In genomic region chr15:98930998-98931397, GRCm38 (mm10) we compare ENCODE assay signal across 18 mouse cellular contexts. TPM values are rescaled to one million over a fixed set of nuclear protein-coding genes. Genes with fewer than 3 reads are reported as not detected.
DNase-seq lines count a peak whose midpoint lies in the region; ATAC-seq and TF ChIP-seq lines count a peak whose summit lies in the region.
"Had no signal": no experiment of that assay in that cellular context is flagged by ENCODE, and none has a peak within 500 bp of the region (broad histone marks: within the 10 kb centered on the region; RNA-seq: fewer than 3 reads in every experiment).

No protein-coding gene starts in this region.

- 62% methylated on average over 3 of the region's 3 CpGs for WGBS in forebrain, embryonic 13.5 days
- 57% methylated on average over 3 of the region's 3 CpGs for WGBS in forebrain, postnatal 0 days
- 81% methylated on average over 3 of the region's 3 CpGs for WGBS in liver, embryonic 11.5 days
- 85% methylated on average over 3 of the region's 3 CpGs for WGBS in embryonic facial prominence, embryonic 10.5 days
- WGBS in lung, postnatal 0 days = 48% methylated on average over 3 of the region's 3 CpGs

- 0 out of 2 replicates have a peak, but pooled peaks have one; percentile 49 for TF ChIP-seq EP300 in lung, postnatal 0 days (IDR thresholded peaks at IDR 0.05)

- H3K4me2 ChIP-seq in forebrain, embryonic 13.5 days = peak overlapping the region; percentile 17; the same call in 1 of the 2 replicates
- no peak overlapping the region for H3K4me2 ChIP-seq in forebrain, postnatal 0 days (ENCODE audit: low read depth)
- peak overlapping the region; percentile 3; the same call in 1 of the 2 replicates for H3K4me2 ChIP-seq in liver, embryonic 11.5 days
- no peak overlapping the region for H3K4me2 ChIP-seq in lung, postnatal 0 days (replicated peaks; ENCODE audit: low read depth, low read length)

- peak overlapping the region; percentile 21; the same call in 1 of the 2 replicates for H3K9ac ChIP-seq in forebrain, embryonic 13.5 days
- H3K9ac ChIP-seq in forebrain, postnatal 0 days = no peak overlapping the region
- no peak overlapping the region for H3K9ac ChIP-seq in liver, embryonic 11.5 days (ENCODE audit: low read depth, low read length)
- no peak overlapping the region for H3K9ac ChIP-seq in lung, postnatal 0 days (replicated peaks; ENCODE audit: low read depth)

- peaks cover 14% of the 10 kb centered on the region for H3K36me3 ChIP-seq in forebrain, embryonic 13.5 days (ENCODE audit: poor library complexity, severe bottlenecking)
- 0 out of 2 replicates have a peak, but pooled peaks cover 4% of the 10 kb centered on the region for H3K36me3 ChIP-seq in forebrain, postnatal 0 days (ENCODE audit: insufficient read depth)
- H3K36me3 ChIP-seq in liver, embryonic 11.5 days (ENCODE audit: control insufficient read depth, insufficient read depth, low read length) = peaks cover 2% of the 10 kb centered on the region; the same call in 1 of the 2 replicates
- peaks cover 26% of the 10 kb centered on the region for H3K36me3 ChIP-seq in embryonic facial prominence, embryonic 10.5 days (replicated peaks)
- no peaks in the 10 kb centered on the region for H3K36me3 ChIP-seq in lung, postnatal 0 days (ENCODE audit: insufficient read depth, low read length)

- no peaks in the 10 kb centered on the region for H3K27me3 ChIP-seq in forebrain, embryonic 13.5 days
- no peaks in the 10 kb centered on the region for H3K27me3 ChIP-seq in forebrain, postnatal 0 days (ENCODE audit: insufficient read depth, low read length)
- H3K27me3 ChIP-seq in liver, embryonic 11.5 days (replicated peaks; ENCODE audit: control insufficient read depth, insufficient read depth, low read length) = no peaks in the 10 kb centered on the region
- no peaks in the 10 kb centered on the region for H3K27me3 ChIP-seq in embryonic facial prominence, embryonic 10.5 days (replicated peaks; ENCODE audit: low read depth, poor library complexity, severe bottlenecking)
- no peaks in the 10 kb centered on the region for H3K27me3 ChIP-seq in lung, postnatal 0 days (replicated peaks; ENCODE audit: insufficient read depth, low read length)
- H3K27me3 ChIP-seq: Patski had no signal

- no peak for ATAC-seq in forebrain, embryonic 13.5 days
- ATAC-seq in forebrain, postnatal 0 days = no peak
- no peak for ATAC-seq in liver, embryonic 11.5 days (replicated peaks; ENCODE audit: low FRiP score)
- no peak for ATAC-seq in lung, postnatal 0 days
- ATAC-seq: Patski had no signal

- no peak overlapping the region for H3K4me3 ChIP-seq in forebrain, embryonic 13.5 days
- H3K4me3 ChIP-seq in forebrain, postnatal 0 days (ENCODE audit: low read depth, low read length) = no peak overlapping the region
- H3K4me3 ChIP-seq in liver, embryonic 11.5 days (ENCODE audit: low read depth, low read length) = no peak overlapping the region
- H3K4me3 ChIP-seq in embryonic facial prominence, embryonic 10.5 days = peak overlapping the region; percentile 19; the same call in 1 of the 2 replicates
- no peak overlapping the region for H3K4me3 ChIP-seq in lung, postnatal 0 days (ENCODE audit: low read depth, low read length)

- peaks cover 35% of the 10 kb centered on the region for H3K4me1 ChIP-seq in forebrain, embryonic 13.5 days
- 0 out of 2 replicates have a peak, but pooled peaks cover 4% of the 10 kb centered on the region for H3K4me1 ChIP-seq in forebrain, postnatal 0 days (ENCODE audit: insufficient read depth)
- H3K4me1 ChIP-seq in liver, embryonic 11.5 days (replicated peaks; ENCODE audit: control insufficient read depth, insufficient read depth, low read length) = peaks cover 17% of the 10 kb centered on the region
- peaks cover 30% of the 10 kb centered on the region for H3K4me1 ChIP-seq in embryonic facial prominence, embryonic 10.5 days
- H3K4me1 ChIP-seq in lung, postnatal 0 days (ENCODE audit: insufficient read depth, low read depth, low read length) = peaks cover 9% of the 10 kb centered on the region; the same call in 1 of the 2 replicates

- H3K27ac ChIP-seq in forebrain, embryonic 13.5 days = no peak overlapping the region
- no peak overlapping the region for H3K27ac ChIP-seq in forebrain, postnatal 0 days (ENCODE audit: low read depth, low read length)
- H3K27ac ChIP-seq in liver, embryonic 11.5 days (ENCODE audit: low read depth, low read length) = 0 out of 2 replicates have a peak overlapping the region, but pooled peaks have one; percentile 42
- H3K27ac ChIP-seq in embryonic facial prominence, embryonic 10.5 days (replicated peaks) = no peak overlapping the region
- H3K27ac ChIP-seq in lung, postnatal 0 days (ENCODE audit: low read length) = no peak overlapping the region

- no peaks in the 10 kb centered on the region for H3K9me3 ChIP-seq in forebrain, embryonic 13.5 days (replicated peaks)
- no peaks in the 10 kb centered on the region for H3K9me3 ChIP-seq in forebrain, postnatal 0 days (ENCODE audit: low read length)
- H3K9me3 ChIP-seq in liver, embryonic 11.5 days (ENCODE audit: control insufficient read depth, low read length) = no peaks in the 10 kb centered on the region
- H3K9me3 ChIP-seq in embryonic facial prominence, embryonic 10.5 days = peaks cover 3% of the 10 kb centered on the region; the same call in 1 of the 2 replicates
- H3K9me3 ChIP-seq in lung, postnatal 0 days (ENCODE audit: low read length) = no peaks in the 10 kb centered on the region

- TF ChIP-seq CTCF in forebrain, postnatal 0 days (IDR thresholded peaks at IDR 0.05; ENCODE audit: low read depth) = no peak
- no peak for TF ChIP-seq CTCF in lung, postnatal 0 days (IDR thresholded peaks at IDR 0.05)

- no peak for DNase-seq in forebrain, postnatal 0 days
- DNase-seq in liver, embryonic 11.5 days (ENCODE audit: low spot score) = no peak
- DNase-seq in liver = no peak
- DNase-seq in embryonic facial prominence, embryonic 10.5 days (ENCODE audit: low spot score) = no peak
- DNase-seq in lung, postnatal 0 days (ENCODE audit: low spot score) = peak; percentile 55
- DNase-seq in T-cell, adult 2 months (ENCODE audit: low spot score) = no peak
- DNase-seq in adrenal gland, adult 8-10 months = no peak
- DNase-seq: adrenal gland, postnatal 25 days; cerebellum, adult 2 months; gastrocnemius, postnatal 25 days; heart, postnatal 36 days; thymus, postnatal 25 days had no signal

RNA-seq across cellular contexts. Expression of gene Tuba1b, which starts 3.4 kb away (rescaled TPM):
- polyA plus RNA-seq in forebrain, embryonic 13.5 days (2015; fragmentation: Nextera tagmentation; extraction: Ambion mirVana) = 1,607 and 1,715 TPM in 2 replicates
- 1,927 and 1,958 TPM in 2 replicates for total RNA-seq in forebrain, postnatal 0 days (2014; rRNA removed)
- 1,265 and 1,341 TPM in 2 replicates for polyA plus RNA-seq in forebrain, postnatal 0 days (2015; fragmentation: Nextera tagmentation; extraction: Ambion mirVana)
- 1,854 and 2,015 TPM in 2 replicates for polyA plus RNA-seq in liver, embryonic 11.5 days (2014; fragmentation: Nextera tagmentation; extraction: Ambion mirVana)
- polyA plus RNA-seq in embryonic facial prominence, embryonic 10.5 days (2016; fragmentation: Nextera tagmentation; extraction: Ambion mirVana) = 2,343 and 2,408 TPM in 2 replicates
- polyA plus RNA-seq in lung, postnatal 0 days (2015; fragmentation: Nextera tagmentation; extraction: Ambion mirVana) = 415 and 427 TPM in 2 replicates
- 100 to 1,000 TPM; 199 to 221 (median 208) TPM for total RNA-seq in adrenal gland, adult 8-10 months (2022)

RNA-seq across cellular contexts. Expression of gene Lmbr1l, which starts 13.0 kb away (rescaled TPM):
- 39.8 and 47.1 TPM in 2 replicates for polyA plus RNA-seq in forebrain, embryonic 13.5 days (2015; fragmentation: Nextera tagmentation; extraction: Ambion mirVana)
- 44.1 and 59.3 TPM in 2 replicates for total RNA-seq in forebrain, postnatal 0 days (2014; rRNA removed)
- polyA plus RNA-seq in forebrain, postnatal 0 days (2015; fragmentation: Nextera tagmentation; extraction: Ambion mirVana) = 20.1 and 22.4 TPM in 2 replicates
- polyA plus RNA-seq in liver, embryonic 11.5 days (2014; fragmentation: Nextera tagmentation; extraction: Ambion mirVana) = 1.6 and 2.8 TPM in 2 replicates
- polyA plus RNA-seq in embryonic facial prominence, embryonic 10.5 days (2016; fragmentation: Nextera tagmentation; extraction: Ambion mirVana) = 23.4 and 26.9 TPM in 2 replicates
- polyA plus RNA-seq in lung, postnatal 0 days (2015; fragmentation: Nextera tagmentation; extraction: Ambion mirVana) = 16.5 and 17.0 TPM in 2 replicates
- total RNA-seq in adrenal gland, adult 8-10 months (2022) = 10 to 100 TPM; 12.3 to 33.2 (median 27.8) TPM

RNA-seq across cellular contexts. Expression of gene Gm49450, which starts 22.4 kb away (rescaled TPM):
- not detected in 2 replicates for polyA plus RNA-seq in forebrain, embryonic 13.5 days (2015; fragmentation: Nextera tagmentation; extraction: Ambion mirVana)
- total RNA-seq in forebrain, postnatal 0 days (2014; rRNA removed) = 1,610 and 2,499 TPM in 2 replicates
- polyA plus RNA-seq in forebrain, postnatal 0 days (2015; fragmentation: Nextera tagmentation; extraction: Ambion mirVana) = not detected in 2 replicates
- polyA plus RNA-seq in liver, embryonic 11.5 days (2014; fragmentation: Nextera tagmentation; extraction: Ambion mirVana) = not detected in 2 replicates
- not detected in 2 replicates for polyA plus RNA-seq in embryonic facial prominence, embryonic 10.5 days (2016; fragmentation: Nextera tagmentation; extraction: Ambion mirVana)
- not detected in 2 replicates for polyA plus RNA-seq in lung, postnatal 0 days (2015; fragmentation: Nextera tagmentation; extraction: Ambion mirVana)
- not detected for total RNA-seq in adrenal gland, adult 8-10 months (2022)
- total RNA-seq: adrenal gland, postnatal 25 days; gastrocnemius, postnatal 25 days; heart, postnatal 36 days; layer of hippocampus, postnatal 10 days; liver, adult 2 months had no signal
- polyA plus RNA-seq: embryonic facial prominence, embryonic 14.5 days; kidney, embryonic 16.5 days; Patski had no signal

RNA-seq across cellular contexts. Expression of gene Tuba1a, which starts 22.5 kb away (rescaled TPM):
- 10,586 and 11,102 TPM in 2 replicates for polyA plus RNA-seq in forebrain, embryonic 13.5 days (2015; fragmentation: Nextera tagmentation; extraction: Ambion mirVana)
- 18,820 and 21,160 TPM in 2 replicates for total RNA-seq in forebrain, postnatal 0 days (2014; rRNA removed)
- 18,258 and 23,279 TPM in 2 replicates for polyA plus RNA-seq in forebrain, postnatal 0 days (2015; fragmentation: Nextera tagmentation; extraction: Ambion mirVana)
- 419 and 432 TPM in 2 replicates for polyA plus RNA-seq in liver, embryonic 11.5 days (2014; fragmentation: Nextera tagmentation; extraction: Ambion mirVana)
- 2,739 and 2,840 TPM in 2 replicates for polyA plus RNA-seq in embryonic facial prominence, embryonic 10.5 days (2016; fragmentation: Nextera tagmentation; extraction: Ambion mirVana)
- 881 and 945 TPM in 2 replicates for polyA plus RNA-seq in lung, postnatal 0 days (2015; fragmentation: Nextera tagmentation; extraction: Ambion mirVana)
- 100 to 1,000 TPM in 3 of 4 experiments, 10 to 100 TPM in 1; 70.5 to 196 (median 116) TPM for total RNA-seq in adrenal gland, adult 8-10 months (2022)

RNA-seq across cellular contexts. Expression of gene Dhh, which starts 32.7 kb away (rescaled TPM):
- 0.22 and 0.28 TPM in 2 replicates for polyA plus RNA-seq in forebrain, embryonic 13.5 days (2015; fragmentation: Nextera tagmentation; extraction: Ambion mirVana)
- total RNA-seq in forebrain, postnatal 0 days (2014; rRNA removed) = 0.15 and 0.76 TPM in 2 replicates
- 0.25 and 0.58 TPM in 2 replicates for polyA plus RNA-seq in forebrain, postnatal 0 days (2015; fragmentation: Nextera tagmentation; extraction: Ambion mirVana)
- polyA plus RNA-seq in liver, embryonic 11.5 days (2014; fragmentation: Nextera tagmentation; extraction: Ambion mirVana) = 0.37 and 0.45 TPM in 2 replicates
- 0.31 and 0.34 TPM in 2 replicates for polyA plus RNA-seq in embryonic facial prominence, embryonic 10.5 days (2016; fragmentation: Nextera tagmentation; extraction: Ambion mirVana)
- polyA plus RNA-seq in lung, postnatal 0 days (2015; fragmentation: Nextera tagmentation; extraction: Ambion mirVana) = 5.1 and 6.6 TPM in 2 replicates
- total RNA-seq in adrenal gland, adult 8-10 months (2022) = 1 to 10 TPM; 1.8 to 3.8 (median 2.1) TPM
- polyA plus RNA-seq: Patski had no signal

Comparison
In these comparisons a context has a peak if more than half of its experiments do, and no peak if none do; other contexts are left out.
1. H3K4me2 ChIP-seq: peak in forebrain, embryonic 13.5 days (single experiment) and liver, embryonic 11.5 days (single experiment); none in forebrain, postnatal 0 days (single experiment) and lung, postnatal 0 days (single experiment).